Mouse (Mus musculus) cortical plate, adult 2 months (tissue): ENCODE data around the gene Cry2.

ENCODE experiments used
- CTCF ChIP-seq: fragments of 200-500 bp; IDR thresholded peaks from 2 replicates; pipeline ENCODE4 v1.5.1; 2011; ENCODE audit warnings: mild to moderate bottlenecking, control low read depth, low read length; ENCODE audit not compliant: insufficient read depth; ENCODE audit errors: extremely low read depth
- POLR2A ChIP-seq: fragments of 200-500 bp; IDR thresholded peaks from 2 replicates; pipeline ENCODE4 v1.6.1; 2011; ENCODE audit warnings: mild to moderate bottlenecking, low read length, control low read depth; ENCODE audit not compliant: insufficient read depth; ENCODE audit errors: extremely low read depth

DNA sequence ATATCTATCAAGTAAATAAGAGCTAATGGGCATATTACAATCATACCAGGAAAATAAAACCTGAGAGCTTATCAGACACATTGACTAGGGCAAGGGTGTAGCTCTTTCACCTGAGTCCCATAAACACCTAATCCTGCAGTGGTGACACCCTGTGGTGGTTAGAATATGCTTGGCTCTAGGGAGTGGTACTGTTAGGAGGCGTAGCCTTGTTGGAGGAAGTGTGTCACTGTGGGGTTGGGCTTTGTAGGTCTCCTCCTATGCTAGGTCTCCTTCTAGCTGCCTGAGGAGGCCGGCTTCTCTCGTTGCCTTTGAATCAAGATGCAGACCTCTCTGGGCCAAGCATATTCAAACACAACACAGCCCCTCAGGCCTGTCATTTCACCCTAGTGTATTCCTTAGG is 41.1 kb upstream of the Cry2 start:
- TF ChIP-seq CTCF (no peak), POLR2A (no peak)
